Mouse (Mus musculus): Measurements from ENCODE around the gene Fbxo10.

DNA sequence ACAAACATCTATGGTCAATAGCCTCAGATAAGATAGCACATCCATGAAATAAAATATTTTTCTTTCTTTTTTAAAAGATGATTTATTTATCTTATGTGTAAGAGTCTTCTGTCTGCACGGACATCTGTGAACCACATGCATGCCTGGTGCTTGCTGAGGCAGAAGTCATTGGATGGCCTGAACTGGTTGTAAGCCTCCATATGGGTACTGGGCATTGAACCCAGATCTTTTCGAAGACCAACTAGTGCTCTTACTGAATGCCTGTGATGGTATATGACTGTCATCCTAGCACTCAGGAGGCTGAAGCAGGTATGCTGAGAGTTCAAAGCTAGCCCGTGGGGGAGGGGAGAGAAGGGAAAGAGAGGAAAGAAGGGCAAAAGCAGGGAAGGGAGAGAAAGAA is 86.3 kb downstream of the Fbxo10 start:
- TF ChIP-seq CTCF (IDR thresholded peaks at IDR 0.05; ENCODE audit: low read depth, low read length): no peak
- no peak for TF ChIP-seq GATA1 (IDR thresholded peaks at IDR 0.05; ENCODE audit: borderline replicate concordance, low read length)
- TF ChIP-seq POLR2AphosphoS5 (IDR thresholded peaks at IDR 0.05; ENCODE audit: insufficient replicate concordance, low read depth, low read length): no peak
- no peak for TF ChIP-seq TAL1 (conservative IDR thresholded peaks at IDR 0.05; ENCODE audit: low read depth, low read length)
